Mouse (Mus musculus) gonadal fat pad, adult 2 months (tissue): ENCODE data around the gene Elf4. TPM values are rescaled to one million over a fixed set of nuclear protein-coding genes. Genes with fewer than 3 reads are reported as not detected.
"Not testable (repeated sequence)": the region's sequence is repeated elsewhere in the genome, so short reads cannot be mapped to it uniquely, and the experiment has no call there.

Experiments
- DNase-seq: peaks from one replicate; pipeline ENCODE4 v3.0.0-alpha.2; 2012; ENCODE audit warnings: low read depth
- polyA plus RNA-seq: library from polyadenylated mRNA; depleted of rRNA; stranded (reverse); fragments of >200 nt; gene quantifications from 2 replicates; pipeline ENCODE4 v1.2.3, GENCODE M21; 2012

The Elf4 gene
- polyA plus RNA-seq, 1 experiment, result 7.1 TPM

DNA sequence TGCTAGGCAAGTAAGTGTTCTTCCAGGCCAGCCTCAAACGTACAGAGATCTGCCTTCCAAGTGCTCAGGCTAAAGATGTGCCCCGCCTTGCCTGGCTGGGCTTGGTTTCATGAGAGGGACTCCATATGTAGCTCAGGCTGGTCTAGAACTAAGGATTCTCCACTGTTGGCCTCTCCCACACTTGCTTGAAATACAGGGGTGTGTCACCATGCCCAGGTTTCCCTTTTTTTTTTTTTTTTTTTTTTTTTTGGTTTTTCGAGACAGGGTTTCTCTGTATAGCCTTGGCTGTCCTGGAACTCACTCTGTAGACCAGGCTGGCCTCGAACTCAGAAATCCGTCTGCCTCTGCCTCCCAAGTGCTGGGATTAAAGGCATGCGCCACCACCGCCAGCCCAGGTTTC lies 26.9 kb downstream of the Elf4 start:
- not testable (repeated sequence) for DNase-seq

- no peak for DNase-seq
Measured at GRCm38 (mm10) chrX:48435477-48435900, 27.4 kb downstream of the Elf4 start.

DNA sequence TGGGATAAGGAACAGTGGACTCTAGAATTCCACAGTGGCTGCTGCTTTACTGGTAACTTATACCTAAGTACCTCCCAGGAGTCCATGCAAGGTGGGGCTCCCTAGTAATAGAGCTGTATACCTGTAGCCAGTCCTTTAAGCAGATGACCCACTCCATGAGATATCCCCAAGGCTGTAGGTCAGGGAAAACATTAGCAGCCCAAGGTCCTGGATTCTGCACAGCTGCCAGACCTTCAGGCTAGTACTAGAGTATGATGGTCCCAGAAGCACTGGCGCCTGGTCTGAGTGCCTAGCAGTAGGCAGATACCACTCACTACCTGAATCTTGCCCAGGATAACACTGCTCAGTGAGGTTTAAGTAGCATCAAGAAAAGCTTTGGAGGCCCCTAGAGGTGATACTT lies 28.7 kb downstream of the Elf4 start:
- DNase-seq, result no peak

- DNase-seq, result no peak
Measured at GRCm38 (mm10) chrX:48433527-48433899, 29.4 kb downstream of the Elf4 start.

- DNase-seq, result no peak
Measured at GRCm38 (mm10) chrX:48432599-48433526, 30.1 kb downstream of the Elf4 start.

- no peak for DNase-seq
Measured at GRCm38 (mm10) chrX:48429538-48429937, 33.4 kb downstream of the Elf4 start.

DNA sequence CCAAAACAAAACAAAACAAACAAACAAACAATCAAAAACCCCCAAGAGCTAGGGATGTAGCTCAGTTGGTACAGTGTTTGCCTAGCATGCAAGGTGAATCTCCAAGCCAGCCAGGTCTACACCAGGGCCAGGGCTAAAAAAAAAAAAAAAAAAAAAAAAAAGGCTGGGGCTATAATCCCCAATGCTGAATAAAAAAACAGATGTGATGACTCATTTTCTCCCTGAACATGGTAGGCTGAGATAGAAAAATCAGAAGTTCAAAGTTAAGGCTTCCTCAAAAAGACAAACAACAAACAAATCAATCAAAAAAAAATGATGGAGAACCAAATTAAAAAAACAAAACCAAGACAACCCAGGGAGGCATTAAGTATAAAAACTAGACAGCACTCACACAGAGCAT lies 33.8 kb downstream of the Elf4 start:
- no peak for DNase-seq

DNA sequence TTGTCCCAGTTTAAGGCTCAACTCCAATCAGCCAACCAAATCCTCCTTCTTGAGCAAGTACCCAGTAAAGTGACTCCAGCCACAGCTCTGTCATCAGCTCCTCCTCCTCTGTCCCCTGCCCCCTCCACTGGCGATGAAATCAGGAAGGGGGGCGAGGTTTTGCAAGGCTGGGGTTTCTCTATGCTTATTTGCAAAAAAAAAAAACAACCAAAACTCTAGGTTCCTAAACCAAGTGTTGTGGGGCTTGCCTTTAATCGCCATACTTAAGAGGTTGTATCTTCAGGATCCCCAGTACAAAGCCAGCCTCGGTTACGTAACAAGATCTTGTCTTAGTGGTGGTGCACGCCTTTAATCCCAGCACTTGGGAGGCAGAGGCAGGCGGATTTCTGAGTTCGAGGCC lies 34.3 kb downstream of the Elf4 start:
- no peak for DNase-seq

DNA sequence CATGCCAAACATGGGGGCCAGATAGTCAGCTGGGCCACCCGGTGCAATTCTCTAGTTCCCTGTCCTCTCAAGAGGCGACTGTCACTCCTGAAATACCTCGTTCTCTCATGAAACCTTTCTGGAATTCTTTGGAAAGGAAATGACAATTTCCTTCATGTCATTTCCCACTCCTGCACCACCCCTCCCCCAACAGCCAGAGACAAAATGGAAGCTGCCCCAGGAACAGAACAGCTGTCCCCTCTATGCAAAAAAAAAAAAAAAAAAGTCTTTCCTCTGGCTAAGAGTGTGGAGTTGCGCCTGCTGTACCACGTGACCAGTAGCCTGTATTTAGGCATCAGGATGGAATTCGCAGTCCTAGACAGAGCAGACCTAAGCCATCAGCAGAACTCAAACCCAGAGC lies 34.7 kb downstream of the Elf4 start:
- DNase-seq, result no peak

GRCm38 (mm10) chrX:48425280-48425679 lies 37.7 kb downstream of the Elf4 start:
- no peak for DNase-seq

DNA sequence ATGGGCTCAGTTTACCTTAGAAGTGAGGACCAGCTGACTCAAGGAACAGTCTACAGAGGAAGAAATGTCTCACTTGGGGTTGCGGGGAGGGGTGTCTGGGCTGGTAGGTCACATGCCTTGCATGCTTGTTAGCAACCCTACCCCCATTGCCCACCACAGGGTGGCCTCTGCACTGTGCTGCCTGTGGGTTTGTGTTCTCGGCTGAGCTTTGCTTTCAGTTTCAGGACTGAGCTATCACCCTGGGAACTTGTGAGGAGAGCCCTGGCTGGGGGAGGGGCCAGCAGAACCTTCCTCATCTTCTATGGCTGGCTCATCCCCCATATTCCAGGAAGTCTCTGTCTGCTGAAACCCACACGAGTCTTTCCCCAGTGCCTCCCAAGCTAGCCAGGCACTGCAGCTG lies 38.3 kb downstream of the Elf4 start:
- no peak for DNase-seq

GRCm38 (mm10) chrX:48423671-48424070 lies 39.3 kb downstream of the Elf4 start:
- no peak for DNase-seq

DNA sequence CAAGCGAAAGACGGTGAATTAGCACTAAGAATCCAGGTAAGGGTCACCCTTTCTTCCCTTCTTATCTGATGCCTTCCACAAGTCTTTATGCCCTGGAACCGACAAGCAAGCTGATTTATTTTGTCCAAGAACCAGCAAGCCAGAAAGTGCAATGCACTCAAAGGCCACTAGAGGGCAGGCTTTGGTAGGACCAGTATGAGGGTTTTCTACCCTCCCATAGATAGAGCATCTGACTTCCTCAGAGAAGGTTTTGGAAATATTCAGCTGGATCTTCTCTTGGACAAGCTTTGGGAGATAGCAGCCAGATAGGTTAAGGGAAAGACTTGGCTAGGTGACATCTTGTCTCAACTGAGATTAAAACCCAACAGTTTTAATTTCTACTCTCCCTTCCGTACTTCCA lies 39.9 kb downstream of the Elf4 start:
- no peak for DNase-seq

DNA sequence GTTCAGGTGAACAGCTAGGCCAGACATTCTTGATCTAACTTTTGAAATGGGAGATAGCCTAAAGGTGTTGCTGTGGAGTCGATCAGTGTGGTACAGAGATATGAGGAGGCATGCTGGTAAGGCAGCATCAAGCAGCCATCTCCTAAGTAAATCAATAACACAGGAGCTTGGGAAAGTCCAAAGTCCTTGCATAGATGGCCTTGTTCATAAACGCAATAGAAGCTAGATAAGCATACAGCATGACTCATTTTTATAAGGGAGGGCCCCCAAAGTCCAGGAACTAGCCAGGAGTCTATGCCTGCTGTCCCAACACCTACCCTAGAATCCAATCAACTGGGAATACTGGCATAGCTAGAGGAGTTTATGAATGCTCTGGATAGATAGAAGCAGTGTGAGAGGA lies 44.5 kb downstream of the Elf4 start:
- DNase-seq, result no peak

GRCm38 (mm10) chrX:48414291-48414690 lies 48.6 kb downstream of the Elf4 start:
- DNase-seq, result no peak

- no peak for DNase-seq
Measured at GRCm38 (mm10) chrX:48412629-48413028, 50.3 kb downstream of the Elf4 start.

DNA sequence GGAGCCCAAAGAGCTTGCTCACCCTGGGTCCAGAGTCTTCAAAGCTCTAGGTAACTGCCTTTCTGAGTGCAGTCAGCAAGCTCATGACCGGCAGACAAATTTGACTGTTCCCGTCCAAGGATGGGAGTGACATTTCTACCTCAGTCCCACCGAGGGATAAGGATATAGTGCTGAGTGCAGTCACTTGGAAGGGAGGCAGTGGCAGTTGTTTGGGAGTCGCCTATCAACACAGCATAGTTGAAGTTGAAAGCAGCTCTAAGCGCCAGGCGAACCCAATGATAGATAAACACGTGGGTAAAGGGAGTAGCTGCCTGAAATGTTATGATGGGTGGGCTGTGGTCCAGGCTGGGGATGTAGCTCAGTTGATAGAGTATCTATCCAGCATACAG lies 52.5 kb downstream of the Elf4 start:
- DNase-seq, result no peak

GRCm38 (mm10) chrX:48409611-48410387 lies 53.1 kb downstream of the Elf4 start:
- no peak for DNase-seq

DNA sequence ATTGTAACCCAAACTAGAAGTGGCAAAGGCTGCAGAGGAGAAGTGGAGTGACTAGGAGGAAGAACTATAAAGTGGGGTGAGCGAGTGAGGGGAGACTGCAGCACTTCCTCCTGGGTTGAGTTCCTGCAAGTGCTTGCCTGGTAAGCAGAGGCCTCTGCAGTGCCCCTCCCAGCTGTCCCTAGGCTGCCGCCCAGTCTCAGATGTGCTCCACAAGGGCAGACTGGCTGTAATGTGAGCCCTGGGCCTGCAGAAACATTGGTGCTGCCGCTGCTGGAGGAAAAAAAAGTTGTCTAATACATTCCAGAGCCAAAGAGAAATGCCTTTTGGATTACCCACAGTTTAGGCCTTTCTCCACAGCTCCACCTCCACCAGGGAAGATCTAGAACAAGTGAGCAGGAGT lies 57.8 kb downstream of the Elf4 start:
- no peak for DNase-seq

GRCm38 (mm10) chrX:48399994-48400393 lies 62.9 kb downstream of the Elf4 start:
- DNase-seq, result no peak

DNA sequence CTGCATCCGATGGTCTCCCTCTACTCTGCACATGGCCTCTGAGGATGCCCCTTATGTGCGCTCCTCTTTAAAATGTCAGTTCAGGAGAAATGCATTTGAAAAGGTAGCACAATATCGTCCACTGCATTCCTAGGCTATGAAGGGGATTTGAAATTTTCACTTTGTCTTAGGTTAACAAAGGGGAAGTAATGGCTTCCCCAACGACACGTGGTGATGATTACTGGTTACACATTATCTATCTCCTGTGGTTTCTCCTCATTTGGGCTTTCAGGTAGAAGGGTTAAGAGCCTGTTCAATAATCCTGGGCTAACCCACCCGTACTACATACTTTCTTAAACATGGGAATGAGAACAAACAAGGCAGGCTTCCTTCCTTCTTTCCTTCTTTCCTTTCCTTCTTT lies 73.6 kb downstream of the Elf4 start:
- no peak for DNase-seq

- DNase-seq, result no peak
Measured at GRCm38 (mm10) chrX:48385927-48386326, 77.0 kb downstream of the Elf4 start.

- DNase-seq, result no peak
Measured at GRCm38 (mm10) chrX:48383643-48384042, 79.3 kb downstream of the Elf4 start.
